Mouse (Mus musculus) stomach, postnatal 0 days (tissue): Measurements from ENCODE around the gene Ppp1r2.

Experiments
- CTCF ChIP-seq: IDR thresholded peaks from 2 replicates; pipeline ENCODE4 v1.5.1; 2016; ENCODE audit warnings: antibody characterized with exemption, low read depth, mild to moderate bottlenecking, moderate library complexity
- EP300 ChIP-seq: optimal IDR thresholded peaks from 2 replicates; pipeline ENCODE3; 2016; ENCODE audit warnings: antibody characterized with exemption

- TF ChIP-seq CTCF (no peak), EP300 (no peak)
These were observed 44.2 kb upstream of the Ppp1r2 start for GRCm38 (mm10) chr16:31319316-31319715.
